In genomic region chr1:139174058-139174832, GRCm38 (mm10) we compare ENCODE assay signal across 19 mouse cellular contexts.
"Had no signal": no experiment of that assay in that cellular context is flagged by ENCODE, and none has a peak within 500 bp of the region (broad histone marks: within the 10 kb centered on the region; RNA-seq: fewer than 3 reads in every experiment).

No protein-coding gene starts in this region.

- H3K4me1 ChIP-seq: limb, embryonic 10.5 days; limb, embryonic 13.5 days; liver, embryonic 12.5 days; liver, embryonic 15.5 days; megakaryocyte, embryonic 14.5 days; midbrain, embryonic 10.5 days; midbrain, embryonic 13.5 days had no signal

- DNase-seq: kidney, adult 18-20 months; kidney, adult 9 months; kidney, postnatal 14 days; layer of hippocampus, adult 9-11 months; liver; lung, adult 2 months; thymus, adult 2 months; thymus, postnatal 25 days had no signal

- H3K27ac ChIP-seq: layer of hippocampus, adult 2 months; limb, embryonic 10.5 days; limb, embryonic 13.5 days; liver, embryonic 12.5 days; liver, embryonic 15.5 days; macrophage; midbrain, embryonic 10.5 days; midbrain, embryonic 13.5 days had no signal

- H3K4me3 ChIP-seq: layer of hippocampus, adult 2 months; limb, embryonic 10.5 days; limb, embryonic 13.5 days; liver, embryonic 12.5 days; liver, embryonic 15.5 days; megakaryocyte, embryonic 14.5 days; midbrain, embryonic 10.5 days; midbrain, embryonic 13.5 days had no signal

- H3K9me3 ChIP-seq: limb, embryonic 10.5 days; limb, embryonic 13.5 days; liver, embryonic 12.5 days; liver, embryonic 15.5 days; megakaryocyte, embryonic 14.5 days; midbrain, embryonic 10.5 days; midbrain, embryonic 13.5 days had no signal

- ATAC-seq: hindbrain, embryonic 16.5 days; liver, embryonic 12.5 days; midbrain, embryonic 13.5 days; midbrain, embryonic 16.5 days had no signal

- H3K9ac ChIP-seq: limb, embryonic 13.5 days; liver, embryonic 12.5 days; liver, embryonic 15.5 days; midbrain, embryonic 13.5 days had no signal

- H3K4me2 ChIP-seq: limb, embryonic 13.5 days; liver, embryonic 12.5 days; liver, embryonic 15.5 days; midbrain, embryonic 13.5 days had no signal

- H3K27me3 ChIP-seq: limb, embryonic 13.5 days; liver, embryonic 12.5 days; liver, embryonic 15.5 days; megakaryocyte, embryonic 14.5 days; midbrain, embryonic 13.5 days had no signal
